Mouse (Mus musculus): ENCODE data around the gene Hexa.

GRCm38 (mm10) chr9:59512381-59512780 lies 27.0 kb upstream of the Hexa start:
- TF ChIP-seq CTCF (IDR thresholded peaks at IDR 0.05; ENCODE audit: low read depth) (no peak), EP300 (IDR thresholded peaks at IDR 0.05; ENCODE audit: low read depth) (no peak)
